Comparison of ENCODE assay signal across 13 mouse cellular contexts in the genomic region with DNA sequence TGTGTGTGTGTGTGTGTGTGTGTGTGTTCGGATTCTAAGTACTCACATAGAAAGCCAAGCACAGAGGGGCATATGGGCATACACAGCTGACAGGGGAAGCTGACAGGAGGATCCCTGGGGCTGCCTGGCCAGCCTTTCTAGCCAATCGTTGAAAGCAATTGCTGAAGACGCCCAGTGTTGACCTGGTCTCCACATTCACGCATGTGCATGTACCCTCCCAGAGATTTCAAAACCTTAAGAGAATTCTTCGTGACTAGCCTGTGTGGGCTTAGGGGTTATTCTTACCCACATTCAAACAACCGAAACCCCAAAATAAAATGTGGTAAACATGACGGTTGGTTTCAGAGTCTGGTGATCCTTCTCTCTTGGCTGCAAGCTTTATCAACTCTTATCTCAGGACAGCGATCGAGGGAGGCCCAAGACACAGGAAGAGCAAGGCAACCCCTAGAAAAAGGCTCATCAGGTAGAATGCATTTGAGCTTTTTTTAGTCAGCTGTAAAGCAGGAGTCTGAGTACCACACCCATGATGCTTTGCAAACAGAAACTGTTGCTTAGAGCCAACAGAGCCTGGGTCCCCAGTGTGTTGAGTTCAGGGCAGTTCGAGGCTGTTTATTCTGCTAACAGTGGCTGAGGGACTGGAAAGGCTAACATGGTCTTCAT. TPM values are rescaled to one million over a fixed set of nuclear protein-coding genes. Genes with fewer than 3 reads are reported as not detected.
DNase-seq lines count a peak whose midpoint lies in the region; ATAC-seq and TF ChIP-seq lines count a peak whose summit lies in the region.
"Had no signal": no experiment of that assay in that cellular context is flagged by ENCODE, and none has a peak within 500 bp of the region (broad histone marks: within the 10 kb centered on the region; RNA-seq: fewer than 3 reads in every experiment).

No protein-coding gene starts in this region.

- ATAC-seq in liver, embryonic 16.5 days (ENCODE audit: low read depth), result peak; percentile 28; the same call in 1 of the 2 replicates
- no peak for ATAC-seq in forebrain, embryonic 11.5 days (replicated peaks; ENCODE audit: low FRiP score)

- no peak for TF ChIP-seq POLR2A in liver, adult 2 months (IDR thresholded peaks at IDR 0.05; ENCODE audit: extremely low read depth, insufficient read depth, low read length)

- peaks cover 24% of the 10 kb centered on the region for H3K4me1 ChIP-seq in liver, adult 2 months (ENCODE audit: control insufficient read depth, insufficient read depth, low read length)
- H3K4me1 ChIP-seq in liver, embryonic 16.5 days (ENCODE audit: control insufficient read depth, low read depth, low read length), result peaks cover 40% of the 10 kb centered on the region
- peaks cover 4% of the 10 kb centered on the region; the same call in 1 of the 2 replicates for H3K4me1 ChIP-seq in forebrain, embryonic 11.5 days (replicated peaks; ENCODE audit: control insufficient read depth, insufficient read depth, low read length)
- H3K4me1 ChIP-seq: limb, embryonic 13.5 days had no signal

- H3K79me2 ChIP-seq in liver, adult 2 months (ENCODE audit: control insufficient read depth, insufficient read depth, low read length), result no peaks in the 10 kb centered on the region

- H3K4me3 ChIP-seq in liver, adult 2 months (ENCODE audit: insufficient read depth, low read depth, low read length), result no peak overlapping the region
- no peak overlapping the region for H3K4me3 ChIP-seq in liver, embryonic 16.5 days (ENCODE audit: low read depth, low read length)
- no peak overlapping the region for H3K4me3 ChIP-seq in forebrain, embryonic 11.5 days (ENCODE audit: low read depth, low read length)
- H3K4me3 ChIP-seq: embryonic facial prominence, embryonic 13.5 days; limb, embryonic 13.5 days had no signal

- no peaks in the 10 kb centered on the region for H3K27me3 ChIP-seq in liver, adult 2 months (ENCODE audit: control insufficient read depth, insufficient read depth, low read length)
- H3K27me3 ChIP-seq in liver, embryonic 16.5 days (ENCODE audit: control insufficient read depth, insufficient read depth, low read depth, low read length), result no peaks in the 10 kb centered on the region
- H3K27me3 ChIP-seq in forebrain, embryonic 11.5 days (ENCODE audit: control insufficient read depth, insufficient read depth, low read length), result no peaks in the 10 kb centered on the region
- H3K27me3 ChIP-seq: embryonic facial prominence, embryonic 13.5 days; limb, embryonic 13.5 days had no signal

- H3K27ac ChIP-seq in liver, adult 2 months (replicated peaks; ENCODE audit: insufficient read depth, low read depth, low read length), result no peak overlapping the region
- peak overlapping the region; percentile 8; the same call in 1 of the 2 replicates for H3K27ac ChIP-seq in liver, embryonic 16.5 days (ENCODE audit: low read length)
- no peak overlapping the region for H3K27ac ChIP-seq in forebrain, embryonic 11.5 days (ENCODE audit: low read depth, low read length)
- H3K27ac ChIP-seq: embryonic facial prominence, embryonic 13.5 days; limb, embryonic 13.5 days had no signal

- H3K4me2 ChIP-seq in liver, embryonic 16.5 days (ENCODE audit: low read depth, low read length), result peak overlapping the region; percentile 41
- no peak overlapping the region for H3K4me2 ChIP-seq in forebrain, embryonic 11.5 days (ENCODE audit: low read depth, low read length, severe bottlenecking)
- H3K4me2 ChIP-seq: embryonic facial prominence, embryonic 13.5 days; limb, embryonic 13.5 days had no signal

- DNase-seq in liver, adult 2 months (ENCODE audit: extremely low read depth, low read depth, low spot score), result peak; percentile 83
- DNase-seq in liver, result no peak
- peak; percentile 26 for DNase-seq in ZHBTc4 (ENCODE audit: low read depth, low spot score)
- DNase-seq in thymus, postnatal 0 days (ENCODE audit: low spot score), result peak; percentile 59
- DNase-seq in forebrain, embryonic 11.5 days (ENCODE audit: low spot score), result no peak
- DNase-seq in embryo, embryonic 10 days (ENCODE audit: low spot score), result no peak
- DNase-seq in urinary bladder, postnatal 10 days (ENCODE audit: low spot score), result no peak
- DNase-seq: gastrocnemius, postnatal 25 days; kidney, postnatal 14 days; right cerebral cortex, adult 18-20 months had no signal

- H3K36me3 ChIP-seq in liver, adult 2 months (ENCODE audit: control insufficient read depth, insufficient read depth, low read length), result no peaks in the 10 kb centered on the region
- no peaks in the 10 kb centered on the region for H3K36me3 ChIP-seq in liver, embryonic 16.5 days (ENCODE audit: control insufficient read depth, insufficient read depth)
- no peaks in the 10 kb centered on the region for H3K36me3 ChIP-seq in forebrain, embryonic 11.5 days (ENCODE audit: control insufficient read depth, insufficient read depth, low read length)
- H3K36me3 ChIP-seq: embryonic facial prominence, embryonic 13.5 days; limb, embryonic 13.5 days had no signal

- TF ChIP-seq CTCF in liver, adult 2 months (IDR thresholded peaks at IDR 0.05; ENCODE audit: low read depth, low read length), result no peak

- H3K9me3 ChIP-seq in liver, embryonic 16.5 days (replicated peaks; ENCODE audit: control insufficient read depth, low read length), result no peaks in the 10 kb centered on the region
- no peaks in the 10 kb centered on the region for H3K9me3 ChIP-seq in forebrain, embryonic 11.5 days (ENCODE audit: control insufficient read depth, low read length)
- H3K9me3 ChIP-seq: embryonic facial prominence, embryonic 13.5 days; limb, embryonic 13.5 days had no signal

- H3K9ac ChIP-seq in liver, adult 2 months (ENCODE audit: low read depth, low read length), result no peak overlapping the region
- no peak overlapping the region for H3K9ac ChIP-seq in liver, embryonic 16.5 days (ENCODE audit: low read depth, low read length)
- no peak overlapping the region for H3K9ac ChIP-seq in forebrain, embryonic 11.5 days (ENCODE audit: low read length)
- H3K9ac ChIP-seq: embryonic facial prominence, embryonic 13.5 days; limb, embryonic 13.5 days had no signal

- WGBS in liver, adult 2 months, result 42% methylated on average over 10 of the region's 10 CpGs
- WGBS in liver, embryonic 16.5 days (ENCODE audit: insufficient replicate concordance), result 25% methylated on average over 10 of the region's 10 CpGs
- WGBS in forebrain, embryonic 11.5 days, result 91% methylated on average over 10 of the region's 10 CpGs

RNA-seq across cellular contexts. Expression of gene P2rx4, which starts 9.2 kb away (rescaled TPM):
- total RNA-seq in liver, adult 2 months (2014; rRNA removed), result 43.2 and 59.9 TPM in 2 replicates
- polyA plus RNA-seq in liver, adult 2 months (2012; rRNA removed), result 50.1 and 59.5 TPM in 2 replicates
- 29.4 and 31.3 TPM in 2 replicates for polyA plus RNA-seq in liver, embryonic 16.5 days (2015; fragmentation: Nextera tagmentation; extraction: Ambion mirVana)
- 22.5 and 26.7 TPM in 2 replicates for polyA plus RNA-seq in thymus, postnatal 0 days (2015; fragmentation: Nextera tagmentation; extraction: Ambion mirVana)
- 5.2 and 5.5 TPM in 2 replicates for polyA plus RNA-seq in forebrain, embryonic 11.5 days (2014; fragmentation: Nextera tagmentation; extraction: Ambion mirVana)

RNA-seq across cellular contexts. Expression of gene P2rx7, which starts 54.5 kb away (rescaled TPM):
- 2.2 and 4.3 TPM in 2 replicates for total RNA-seq in liver, adult 2 months (2014; rRNA removed)
- polyA plus RNA-seq in liver, adult 2 months (2012; rRNA removed), result 2.7 and 4.0 TPM in 2 replicates
- 1.3 and 1.6 TPM in 2 replicates for polyA plus RNA-seq in liver, embryonic 16.5 days (2015; fragmentation: Nextera tagmentation; extraction: Ambion mirVana)
- polyA plus RNA-seq in thymus, postnatal 0 days (2015; fragmentation: Nextera tagmentation; extraction: Ambion mirVana), result 8.2 and 8.8 TPM in 2 replicates
- 0.32 and 0.77 TPM in 2 replicates for polyA plus RNA-seq in forebrain, embryonic 11.5 days (2014; fragmentation: Nextera tagmentation; extraction: Ambion mirVana)

Comparison
In these comparisons a context has a peak if more than half of its experiments do, and no peak if none do; other contexts are left out.
1. DNase-seq: peak in liver, adult 2 months (single experiment), ZHBTc4 (single experiment) and thymus, postnatal 0 days (single experiment); none in liver (single experiment), forebrain, embryonic 11.5 days (single experiment), embryo, embryonic 10 days (single experiment) and urinary bladder, postnatal 10 days (single experiment).